Mouse (Mus musculus): ENCODE results near the gene Cmah.

Cmah gene

GRCm38 (mm10) chr13:24481615-24482295 lies 154.6 kb downstream of the Cmah start:
- in situ Hi-C loops (cut with MboI, MseI) = no loop called here

GRCm38 (mm10) chr13:24483691-24484090 lies 156.5 kb downstream of the Cmah start:
- in situ Hi-C loops (cut with MboI, MseI) = no loop called here

GRCm38 (mm10) chr13:24484811-24485210 lies 157.6 kb downstream of the Cmah start:
- in situ Hi-C loops (cut with MboI, MseI) = loop anchor here (5.0 kb wide), 1 partner anchor 202 kb away; no protein-coding TSS in a partner anchor

- in situ Hi-C loops (cut with MboI, MseI) = loop anchor here (5.0 kb wide), 1 partner anchor 201 kb away; no protein-coding TSS in a partner anchor
These were observed 158.8 kb downstream of the Cmah start for GRCm38 (mm10) chr13:24485964-24486363.

- in situ Hi-C loops (cut with MboI, MseI) = loop anchor here (5.0 kb wide), 1 partner anchor 201 kb away; no protein-coding TSS in a partner anchor
These were observed 159.2 kb downstream of the Cmah start for GRCm38 (mm10) chr13:24486403-24486802.

- in situ Hi-C loops (cut with MboI, MseI) = loop anchor here (5.0 kb wide), 1 partner anchor 200 kb away; no protein-coding TSS in a partner anchor
These were observed 159.9 kb downstream of the Cmah start for GRCm38 (mm10) chr13:24487061-24487460.

GRCm38 (mm10) chr13:24487546-24487945 lies 160.3 kb downstream of the Cmah start:
- in situ Hi-C loops (cut with MboI, MseI) = loop anchor here (5.0 kb wide), 1 partner anchor 200 kb away; no protein-coding TSS in a partner anchor

GRCm38 (mm10) chr13:24488526-24489070 lies 161.4 kb downstream of the Cmah start:
- in situ Hi-C loops (cut with MboI, MseI) = loop anchor here (5.0 kb wide), 1 partner anchor 199 kb away; no protein-coding TSS in a partner anchor

- in situ Hi-C loops (cut with MboI, MseI) = loop anchor here (5.0 kb wide), 1 partner anchor 198 kb away; no protein-coding TSS in a partner anchor
These were observed 162.3 kb downstream of the Cmah start for GRCm38 (mm10) chr13:24489515-24489914.

GRCm38 (mm10) chr13:24490041-24490440 lies 162.8 kb downstream of the Cmah start:
- in situ Hi-C loops (cut with MboI, MseI) = no loop called here

GRCm38 (mm10) chr13:24491101-24491500 lies 163.9 kb downstream of the Cmah start:
- in situ Hi-C loops (cut with MboI, MseI) = no loop called here

GRCm38 (mm10) chr13:24493784-24494183 lies 166.6 kb downstream of the Cmah start:
- in situ Hi-C loops (cut with MboI, MseI) = no loop called here

- in situ Hi-C loops (cut with MboI, MseI) = no loop called here
These were observed 169.1 kb downstream of the Cmah start for GRCm38 (mm10) chr13:24496353-24496752.

- in situ Hi-C loops (cut with MboI, MseI) = no loop called here
These were observed 169.8 kb downstream of the Cmah start for GRCm38 (mm10) chr13:24497001-24497400.

GRCm38 (mm10) chr13:24498342-24498741 lies 171.1 kb downstream of the Cmah start:
- in situ Hi-C loops (cut with MboI, MseI) = no loop called here

- in situ Hi-C loops (cut with MboI, MseI) = no loop called here
These were observed 172.3 kb downstream of the Cmah start for GRCm38 (mm10) chr13:24499505-24499904.

- in situ Hi-C loops (cut with MboI, MseI) = no loop called here
These were observed 174.1 kb downstream of the Cmah start for GRCm38 (mm10) chr13:24501179-24501905.

- in situ Hi-C loops (cut with MboI, MseI) = no loop called here
These were observed 174.7 kb downstream of the Cmah start for GRCm38 (mm10) chr13:24501919-24502318.

GRCm38 (mm10) chr13:24505812-24506211 lies 178.6 kb downstream of the Cmah start:
- in situ Hi-C loops (cut with MboI, MseI) = no loop called here

- in situ Hi-C loops (cut with MboI, MseI) = no loop called here
These were observed 180.0 kb downstream of the Cmah start for GRCm38 (mm10) chr13:24507156-24507555.

- in situ Hi-C loops (cut with MboI, MseI) = no loop called here
These were observed 181.7 kb downstream of the Cmah start for GRCm38 (mm10) chr13:24508917-24509316.

GRCm38 (mm10) chr13:24511367-24511766 lies 184.2 kb downstream of the Cmah start:
- in situ Hi-C loops (cut with MboI, MseI) = no loop called here

Data from T-helper 1 cell (primary cell).